Mouse (Mus musculus) limb, embryonic 12.5 days (tissue): ENCODE results near the gene Sergef. TPM values are rescaled to one million over a fixed set of nuclear protein-coding genes. Genes with fewer than 3 reads are reported as not detected.

Experiments used
- ATAC-seq: fragments of 200-750 bp; cut with Nextera tagmentation; 2 replicates; pipeline ENCODE4 v1.8.0; 2017; ENCODE audit warnings: low read depth, moderate TSS enrichment; ENCODE audit not compliant: insufficient number of reproducible peaks, insufficient read depth, low FRiP score, low TSS enrichment
- H3K27ac ChIP-seq: fragments of 300-500 bp; sonication (generic); 2 replicates; pipeline ENCODE4 v1.5.1; 2016; ENCODE audit warnings: mild to moderate bottlenecking, moderate library complexity
- H3K27me3 ChIP-seq: fragments of 300-500 bp; sonication (generic); 2 replicates; pipeline ENCODE4 v1.6.1; 2016; ENCODE audit warnings: mild to moderate bottlenecking, moderate library complexity
- H3K36me3 ChIP-seq: fragments of 300-500 bp; sonication (generic); 2 replicates; pipeline ENCODE4 v1.6.1; 2016; ENCODE audit warnings: mild to moderate bottlenecking, moderate library complexity
- H3K4me1 ChIP-seq: fragments of 300-500 bp; sonication (generic); replicated peaks from 2 replicates; pipeline ENCODE4 v1.6.1; 2016
- H3K4me2 ChIP-seq: fragments of 300-500 bp; sonication (generic); 2 replicates; pipeline ENCODE4 v1.6.1; 2016; ENCODE audit warnings: mild to moderate bottlenecking, moderate library complexity
- H3K4me3 ChIP-seq: fragments of 300-500 bp; sonication (generic); replicated peaks from 2 replicates; pipeline ENCODE4 v1.5.1; 2016; ENCODE audit warnings: mild to moderate bottlenecking
- H3K9ac ChIP-seq: fragments of 300-500 bp; sonication (generic); replicated peaks from 2 replicates; pipeline ENCODE4 v1.6.1; 2016; ENCODE audit warnings: mild to moderate bottlenecking, moderate library complexity
- H3K9me3 ChIP-seq: fragments of 300-500 bp; sonication (generic); 2 replicates; pipeline ENCODE4 v1.6.1; 2016; ENCODE audit warnings: mild to moderate bottlenecking, moderate library complexity
- WGBS: fragments of 180-500 bp; shearing (Covaris S2); methylation state at CpG from one replicate; pipeline ENCODE4 v1.1.7; 2016; 5-methylcytosine and 5-hydroxymethylcytosine counted together
- polyA plus RNA-seq: library from polyadenylated mRNA; unstranded; fragments of >200 nt; fragmentation: Nextera tagmentation; extraction: Ambion mirVana; gene quantifications from 2 replicates; pipeline ENCODE4 v1.2.1, GENCODE M21; 2016

The Sergef gene
- polyA plus RNA-seq, 1 experiment from 2014 or later, result 12.1 TPM

- H3K9ac ChIP-seq, result no peak overlapping the region
- no peak overlapping the region for H3K4me3 ChIP-seq
- no peaks in the 10 kb centered on the region for H3K9me3 ChIP-seq
- no peaks in the 10 kb centered on the region for H3K4me1 ChIP-seq
- no peaks in the 10 kb centered on the region for H3K27me3 ChIP-seq
- H3K4me2 ChIP-seq, result no peak overlapping the region
- 61% methylated on average over 7 of the region's 7 CpGs for WGBS
- H3K36me3 ChIP-seq, result no peaks in the 10 kb centered on the region
- no peak overlapping the region for H3K27ac ChIP-seq
- no peak for ATAC-seq
These were observed 168.4 kb downstream of the Sergef start for GRCm38 (mm10) chr7:46471054-46471737.

GRCm38 (mm10) chr7:46469542-46469941 lies 170.1 kb downstream of the Sergef start:
- WGBS, result 86% methylated on average over 3 of the region's 3 CpGs

GRCm38 (mm10) chr7:46466422-46466981 lies 173.1 kb downstream of the Sergef start:
- Histone ChIP-seq H3K4me3 (no peak overlapping the region), H3K27ac (no peak overlapping the region), H3K9me3 (no peaks in the 10 kb centered on the region), H3K36me3 (no peaks in the 10 kb centered on the region), H3K27me3 (no peaks in the 10 kb centered on the region), H3K4me1 (no peaks in the 10 kb centered on the region), H3K9ac (no peak overlapping the region), H3K4me2 (no peak overlapping the region)
- WGBS, result 79% methylated on average over 7 of the region's 7 CpGs
- no peak for ATAC-seq

More at GRCm38 (mm10) chr7:46469542-46469941, 170.1 kb downstream of the Sergef start:
- Histone ChIP-seq H3K4me2 (no peak overlapping the region), H3K4me3 (no peak overlapping the region), H3K4me1 (no peaks in the 10 kb centered on the region), H3K36me3 (no peaks in the 10 kb centered on the region), H3K27ac (no peak overlapping the region), H3K27me3 (no peaks in the 10 kb centered on the region), H3K9me3 (no peaks in the 10 kb centered on the region), H3K9ac (no peak overlapping the region)
- no peak for ATAC-seq

DNA sequence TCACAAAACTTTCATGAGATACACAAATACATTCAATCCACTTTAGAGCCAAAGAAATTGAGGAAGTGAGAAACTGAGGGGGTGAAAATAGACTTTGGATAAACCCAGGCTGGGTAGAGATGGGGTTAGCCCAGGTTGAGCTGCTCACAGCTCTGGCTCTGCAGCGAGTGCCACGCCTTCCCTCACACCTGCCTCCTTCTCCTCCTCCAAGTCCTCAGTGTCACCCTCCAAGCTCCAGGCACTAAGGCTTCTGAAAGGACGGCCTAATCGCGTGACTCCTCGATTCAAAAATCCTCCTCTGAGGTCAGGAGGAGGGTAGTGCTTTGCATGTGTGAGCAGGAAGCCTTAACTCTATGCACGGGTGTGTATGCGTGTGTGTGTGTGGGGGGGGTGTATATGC lies 176.5 kb downstream of the Sergef start:
- Histone ChIP-seq H3K27ac (no peak overlapping the region), H3K4me1 (no peaks in the 10 kb centered on the region), H3K4me2 (no peak overlapping the region), H3K27me3 (no peaks in the 10 kb centered on the region), H3K4me3 (no peak overlapping the region), H3K9me3 (no peaks in the 10 kb centered on the region), H3K9ac (no peak overlapping the region), H3K36me3 (no peaks in the 10 kb centered on the region)
- no peak for ATAC-seq
- 72% methylated on average over 8 of the region's 8 CpGs for WGBS

DNA sequence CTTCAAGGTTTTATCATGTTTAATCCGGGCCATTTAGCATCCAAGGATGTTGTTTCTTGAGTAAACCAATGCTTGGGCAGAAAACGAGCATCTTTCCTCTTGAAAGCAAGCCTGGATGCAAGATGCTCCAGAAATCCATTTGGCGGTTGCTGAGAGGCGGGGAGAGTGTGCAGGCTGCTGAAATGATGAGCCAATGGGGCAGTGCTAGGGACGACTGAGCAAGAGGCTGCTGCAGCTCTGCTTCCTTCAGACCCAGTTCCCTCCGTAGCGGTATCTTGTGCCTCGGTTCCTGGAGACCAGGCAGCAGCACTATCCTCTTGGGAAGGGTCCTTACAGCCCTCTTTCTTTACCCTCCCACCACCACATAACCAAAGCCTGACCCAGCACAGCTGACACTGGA lies 177.3 kb downstream of the Sergef start:
- Histone ChIP-seq H3K36me3 (no peaks in the 10 kb centered on the region), H3K9ac (no peak overlapping the region), H3K4me2 (no peak overlapping the region), H3K27ac (no peak overlapping the region), H3K9me3 (no peaks in the 10 kb centered on the region), H3K4me3 (no peak overlapping the region), H3K4me1 (no peaks in the 10 kb centered on the region), H3K27me3 (no peaks in the 10 kb centered on the region)
- 66% methylated on average over 8 of the region's 8 CpGs for WGBS
- ATAC-seq, result no peak

DNA sequence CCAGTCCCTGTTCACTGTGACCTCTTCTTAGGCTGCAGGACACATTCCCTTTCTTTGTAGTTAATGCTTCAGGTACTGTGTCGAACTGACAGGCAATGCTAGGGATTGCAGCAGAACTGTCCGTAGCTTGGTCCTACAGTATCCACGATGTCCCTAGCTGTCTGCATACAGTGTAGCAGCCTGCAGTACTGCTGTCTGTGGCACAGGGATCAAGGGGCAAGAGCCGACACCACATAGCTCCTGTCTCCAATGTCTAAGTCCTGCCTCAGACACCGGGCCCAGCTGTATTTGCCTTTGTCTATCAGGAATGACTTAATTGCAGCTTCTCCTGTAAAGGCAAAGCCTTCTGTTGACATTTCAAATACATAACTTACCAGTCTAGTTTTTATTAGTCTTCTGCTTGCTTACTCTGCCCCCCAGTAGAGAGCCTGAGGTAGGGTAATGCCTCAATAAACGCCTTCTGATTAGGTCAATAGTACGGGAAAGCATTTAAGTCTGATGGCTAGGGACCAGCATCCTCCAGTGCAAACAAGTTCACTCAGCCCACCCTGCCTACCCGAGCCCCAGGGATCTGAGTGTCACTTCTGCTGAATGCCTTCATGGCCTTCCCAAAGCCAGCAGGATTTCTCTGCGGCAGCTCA lies 179.9 kb downstream of the Sergef start:
- Histone ChIP-seq H3K27me3 (no peaks in the 10 kb centered on the region), H3K27ac (no peak overlapping the region), H3K4me2 (no peak overlapping the region), H3K9me3 (peaks cover 8% of the 10 kb centered on the region), H3K9ac (no peak overlapping the region), H3K36me3 (no peaks in the 10 kb centered on the region), H3K4me1 (no peaks in the 10 kb centered on the region), H3K4me3 (no peak overlapping the region)
- 80% methylated on average over 9 of the region's 9 CpGs for WGBS
- no peak for ATAC-seq

DNA sequence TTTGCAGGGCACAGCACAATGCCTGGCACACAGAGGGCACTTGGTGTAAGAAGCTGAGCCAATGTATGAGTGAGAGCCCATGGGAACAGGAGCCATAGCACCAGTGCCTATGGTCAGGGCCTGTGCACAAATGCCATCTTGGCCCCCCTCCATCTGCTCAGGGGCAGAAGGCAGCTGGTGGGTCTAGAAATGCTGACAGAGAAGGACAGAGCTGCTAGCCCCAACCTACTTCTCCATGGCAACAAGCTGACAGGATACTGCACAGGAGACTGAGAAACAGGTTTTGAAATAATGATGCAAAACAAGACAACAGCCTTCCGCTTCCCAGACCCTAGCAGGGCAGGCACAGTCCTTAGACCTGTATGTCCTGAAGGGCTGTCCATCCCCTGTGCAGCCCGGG lies 180.4 kb downstream of the Sergef start:
- no peak overlapping the region for H3K4me3 ChIP-seq
- no peaks in the 10 kb centered on the region; the same call in 1 of the 2 replicates for H3K4me1 ChIP-seq
- peaks cover 8% of the 10 kb centered on the region for H3K9me3 ChIP-seq
- H3K27me3 ChIP-seq, result 0 out of 2 replicates have a peak, but pooled peaks cover 2% of the 10 kb centered on the region
- 89% methylated on average over 2 of the region's 2 CpGs for WGBS
- H3K4me2 ChIP-seq, result no peak overlapping the region
- no peak overlapping the region for H3K9ac ChIP-seq
- H3K27ac ChIP-seq, result no peak overlapping the region
- ATAC-seq, result no peak
- no peaks in the 10 kb centered on the region for H3K36me3 ChIP-seq

DNA sequence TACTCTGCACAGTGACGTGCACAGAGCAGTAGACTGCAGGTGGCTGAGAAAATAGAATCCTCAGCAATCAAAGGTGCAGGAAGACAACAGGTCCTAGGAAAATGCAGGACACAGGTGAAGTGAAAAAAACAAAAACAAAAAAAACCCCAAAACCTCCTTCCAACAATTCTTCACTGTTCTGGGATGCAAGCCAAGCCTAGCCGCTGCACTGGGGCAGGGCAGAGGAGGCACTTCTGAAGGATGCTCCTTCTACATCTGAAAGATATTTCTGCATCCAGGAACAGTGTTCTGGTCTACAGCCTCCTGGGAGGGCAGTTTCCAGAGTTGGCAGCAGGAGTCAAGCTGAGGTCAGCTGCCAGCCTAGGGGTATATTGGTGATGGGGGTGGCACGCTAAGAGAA lies 181.7 kb downstream of the Sergef start:
- no peak for ATAC-seq
- Histone ChIP-seq H3K9ac (no peak overlapping the region), H3K27ac (no peak overlapping the region), H3K36me3 (no peaks in the 10 kb centered on the region), H3K4me2 (no peak overlapping the region), H3K4me3 (no peak overlapping the region), H3K27me3 (0 out of 2 replicates have a peak, but pooled peaks cover 2% of the 10 kb centered on the region), H3K9me3 (peaks cover 8% of the 10 kb centered on the region), H3K4me1 (peaks cover 4% of the 10 kb centered on the region; the same call in 1 of the 2 replicates)
- WGBS, result 80% methylated on average over 3 of the region's 3 CpGs

GRCm38 (mm10) chr7:46453930-46454679 lies 185.5 kb downstream of the Sergef start:
- WGBS, result 28% methylated on average over 10 of the region's 10 CpGs
- Histone ChIP-seq H3K27ac (no peak overlapping the region), H3K4me3 (no peak overlapping the region), H3K4me1 (peaks cover 4% of the 10 kb centered on the region; the same call in 1 of the 2 replicates), H3K27me3 (0 out of 2 replicates have a peak, but pooled peaks cover 2% of the 10 kb centered on the region), H3K9me3 (peaks cover 8% of the 10 kb centered on the region), H3K36me3 (no peaks in the 10 kb centered on the region), H3K4me2 (no peak overlapping the region), H3K9ac (no peak overlapping the region)
- no peak for ATAC-seq

- ATAC-seq, result no peak
- no peak overlapping the region for H3K27ac ChIP-seq
- H3K27me3 ChIP-seq, result no peaks in the 10 kb centered on the region
- peaks cover 3% of the 10 kb centered on the region; the same call in 1 of the 2 replicates for H3K4me1 ChIP-seq
- no peaks in the 10 kb centered on the region for H3K9me3 ChIP-seq
- 57% methylated on average over 6 of the region's 6 CpGs for WGBS
- H3K4me3 ChIP-seq, result no peak overlapping the region
- no peaks in the 10 kb centered on the region for H3K36me3 ChIP-seq
- no peak overlapping the region for H3K4me2 ChIP-seq
- no peak overlapping the region for H3K9ac ChIP-seq
These were observed 190.5 kb downstream of the Sergef start for GRCm38 (mm10) chr7:46448922-46449645.
